Mouse (Mus musculus) G1E (cell line): ENCODE measurements at regions not wholly inside any gene's neighbourhood (a gene's known extent, or its start where the extent isn't known, plus 50 kb on each side); places are given as distances from the start of the nearest gene placed in this dataset.

Source experiments
- CTCF ChIP-seq: IDR thresholded peaks from 2 replicates; pipeline ENCODE4 v1.5.1; 2012; ENCODE audit warnings: low read depth, low read length, inconsistent platforms, mixed read lengths
- GATA1 ChIP-seq: IDR thresholded peaks from 2 replicates; pipeline ENCODE4 v1.6.1; 2012; ENCODE audit warnings: borderline replicate concordance, low read length, inconsistent platforms, mixed read lengths
- GATA2 ChIP-seq: IDR thresholded peaks from 2 replicates; pipeline ENCODE4 v1.6.1; 2012; ENCODE audit warnings: low read depth, low read length, inconsistent platforms, borderline replicate concordance

- TF ChIP-seq CTCF (no peak), GATA1 (no peak), GATA2 (no peak)
Observed at GRCm38 (mm10) chr12:51045020-51045419, 302.8 kb upstream of the G2e3 start.
